ENCODE assay signal across 8 mouse cellular contexts in the genomic region with DNA sequence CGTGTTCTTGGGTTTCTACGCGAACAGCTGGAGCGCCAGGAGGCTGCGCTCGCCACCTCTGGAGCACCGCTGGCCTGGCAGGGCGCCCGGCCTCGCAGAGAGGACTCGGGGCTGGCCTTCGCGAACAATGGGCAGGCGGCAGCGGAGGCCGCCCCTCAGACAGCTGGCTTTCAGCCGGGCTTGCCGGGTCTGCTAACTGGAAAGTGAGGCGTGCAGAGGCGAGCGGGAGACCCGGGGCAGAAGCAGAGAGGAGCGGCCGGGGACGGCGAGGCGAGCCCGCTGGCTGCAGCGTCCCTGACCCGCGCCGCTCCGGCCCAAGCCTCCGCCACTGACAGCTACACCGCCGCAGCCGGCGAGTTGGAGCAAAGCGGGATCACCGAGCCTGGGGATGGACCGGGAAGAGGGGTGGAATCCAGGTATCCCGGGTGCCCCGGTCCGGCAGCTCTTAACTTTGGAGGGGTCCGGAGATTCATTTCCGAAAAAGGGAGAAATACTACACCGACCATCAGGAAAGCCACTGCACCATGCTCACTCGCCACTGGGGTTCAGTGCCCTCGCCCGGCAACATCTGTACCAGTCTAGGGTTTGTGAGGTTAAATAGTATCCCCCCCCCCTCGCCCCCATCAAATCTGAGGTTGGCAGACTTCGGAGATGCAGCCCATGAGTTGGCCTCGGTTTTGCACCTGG. TPM values are rescaled to one million over a fixed set of nuclear protein-coding genes. Genes with fewer than 3 reads are reported as not detected.
DNase-seq lines count a peak whose midpoint lies in the region; ATAC-seq and TF ChIP-seq lines count a peak whose summit lies in the region.

No protein-coding gene starts in this region.

- peaks cover 11% of the 10 kb centered on the region for H3K27me3 ChIP-seq in forebrain, embryonic 13.5 days
- H3K27me3 ChIP-seq in lung, embryonic 15.5 days: peaks cover 83% of the 10 kb centered on the region

- intact Hi-C loops in heart, postnatal 10 days (cut with DNase I): loop anchor here (1.0 to 5.0 kb wide), 3 partner anchors 47 to 279 kb away; no protein-coding TSS in a partner anchor

- ATAC-seq in forebrain, embryonic 13.5 days: peak; percentile 25
- peak; percentile 55 for ATAC-seq in lung, embryonic 15.5 days (ENCODE audit: borderline replicate concordance, extremely low read depth, low FRiP score, low TSS enrichment)

- 0% methylated on average over 53 of the region's 53 CpGs for WGBS in forebrain, embryonic 13.5 days
- WGBS in lung, embryonic 15.5 days: under 1% methylated on average over 51 of the region's 53 CpGs

- H3K4me1 ChIP-seq in forebrain, embryonic 13.5 days: peaks cover 38% of the 10 kb centered on the region
- peaks cover 25% of the 10 kb centered on the region for H3K4me1 ChIP-seq in lung, embryonic 15.5 days

- no peaks in the 10 kb centered on the region for H3K36me3 ChIP-seq in forebrain, embryonic 13.5 days (ENCODE audit: poor library complexity, severe bottlenecking)
- H3K36me3 ChIP-seq in lung, embryonic 15.5 days: no peaks in the 10 kb centered on the region

- H3K4me3 ChIP-seq in forebrain, embryonic 13.5 days: peak overlapping the region; percentile 89
- H3K4me3 ChIP-seq in lung, embryonic 15.5 days: peak overlapping the region; percentile 74

- H3K27ac ChIP-seq in forebrain, embryonic 13.5 days: peak overlapping the region; percentile 94
- no peak overlapping the region for H3K27ac ChIP-seq in lung, embryonic 15.5 days

- peak overlapping the region; percentile 95 for H3K9ac ChIP-seq in forebrain, embryonic 13.5 days
- H3K9ac ChIP-seq in lung, embryonic 15.5 days: peak overlapping the region; percentile 39

- H3K4me2 ChIP-seq in forebrain, embryonic 13.5 days: peak overlapping the region; percentile 90
- H3K4me2 ChIP-seq in lung, embryonic 15.5 days: peak overlapping the region; percentile 94

- TF ChIP-seq POLR2A in brain, embryonic 14.5 days (IDR thresholded peaks at IDR 0.05; ENCODE audit: borderline replicate concordance, extremely low read depth, insufficient read depth, insufficient read length, poor library complexity, severe bottlenecking): no peak

- peak; percentile 53 for DNase-seq in Muller cell, postnatal 12 days (ENCODE audit: inconsistent ontology term)
- peak; percentile 74 for DNase-seq in brain, embryonic 14.5 days (ENCODE audit: low read depth)
- peak; percentile 84 to 87 for DNase-seq in heart, postnatal 10 days
- DNase-seq in kidney, postnatal 36 days: peak; percentile 48 to 85
- DNase-seq in retina, postnatal 1 day: peak; percentile 81
- no peak for DNase-seq in spleen, postnatal 4 days (ENCODE audit: low spot score in 2 of 2)

- peak; percentile 31; the same call in 1 of the 2 replicates for TF ChIP-seq CTCF in brain, embryonic 14.5 days (IDR thresholded peaks at IDR 0.05; ENCODE audit: borderline replicate concordance, extremely low read depth, insufficient read depth, insufficient read length)

- no peaks in the 10 kb centered on the region for H3K9me3 ChIP-seq in forebrain, embryonic 13.5 days (replicated peaks)
- H3K9me3 ChIP-seq in lung, embryonic 15.5 days: no peaks in the 10 kb centered on the region

RNA-seq across cellular contexts. Expression of a gene that starts 1.0 kb away (rescaled TPM):
- polyA plus RNA-seq in brain, embryonic 14.5 days (2012; rRNA removed): 15.0 and 30.6 TPM in 2 replicates
- polyA plus RNA-seq in forebrain, embryonic 13.5 days (2015; fragmentation: Nextera tagmentation; extraction: Ambion mirVana): 9.0 and 9.3 TPM in 2 replicates
- total RNA-seq in heart, postnatal 10 days (2021): 10 to 100 TPM; 12.0 to 15.4 TPM
- 0.39 and 0.66 TPM in 2 replicates for polyA plus RNA-seq in lung, embryonic 15.5 days (2015; fragmentation: Nextera tagmentation; extraction: Ambion mirVana)

RNA-seq across cellular contexts. Expression of a gene that starts 1.2 kb away (rescaled TPM):
- polyA plus RNA-seq in brain, embryonic 14.5 days (2012; rRNA removed): 3.3 and 4.3 TPM in 2 replicates
- 1.7 and 2.2 TPM in 2 replicates for polyA plus RNA-seq in forebrain, embryonic 13.5 days (2015; fragmentation: Nextera tagmentation; extraction: Ambion mirVana)
- total RNA-seq in heart, postnatal 10 days (2021): 1 to 10 TPM; 1.6 to 2.3 TPM
- polyA plus RNA-seq in lung, embryonic 15.5 days (2015; fragmentation: Nextera tagmentation; extraction: Ambion mirVana): 0.25 and 0.36 TPM in 2 replicates

RNA-seq across cellular contexts. Expression of a gene that starts 48.0 kb away (rescaled TPM):
- 12.3 and 12.6 TPM in 2 replicates for polyA plus RNA-seq in brain, embryonic 14.5 days (2012; rRNA removed)
- polyA plus RNA-seq in forebrain, embryonic 13.5 days (2015; fragmentation: Nextera tagmentation; extraction: Ambion mirVana): 15.9 and 16.2 TPM in 2 replicates
- 10 to 100 TPM; 21.7 to 24.7 TPM for total RNA-seq in heart, postnatal 10 days (2021)
- polyA plus RNA-seq in lung, embryonic 15.5 days (2015; fragmentation: Nextera tagmentation; extraction: Ambion mirVana): 10.1 and 11.9 TPM in 2 replicates

Comparison
In these comparisons a context has a peak if more than half of its experiments do, and no peak if none do; other contexts are left out.
1. DNase-seq: peak in Muller cell, postnatal 12 days (single experiment), brain, embryonic 14.5 days (single experiment), heart, postnatal 10 days (2 of 2), kidney, postnatal 36 days (2 of 2) and retina, postnatal 1 day (single experiment); none in spleen, postnatal 4 days (0 of 2).